Comparison of ENCODE assay signal across 10 mouse cellular contexts in genomic region chr19:42661430-42662164, GRCm38 (mm10). TPM values are rescaled to one million over a fixed set of nuclear protein-coding genes. Genes with fewer than 3 reads are reported as not detected.
DNase-seq lines count a peak whose midpoint lies in the region; ATAC-seq and TF ChIP-seq lines count a peak whose summit lies in the region.
"Had no signal": no experiment of that assay in that cellular context is flagged by ENCODE, and none has a peak within 500 bp of the region (broad histone marks: within the 10 kb centered on the region; RNA-seq: fewer than 3 reads in every experiment).

No protein-coding gene starts in this region.

- H3K36me3 ChIP-seq in limb, embryonic 10.5 days = no peaks in the 10 kb centered on the region

- no peak overlapping the region for H3K4me3 ChIP-seq in layer of hippocampus, adult 2 months
- no peak overlapping the region for H3K4me3 ChIP-seq in bone marrow, adult 2 months (replicated peaks; ENCODE audit: control insufficient read depth, low read depth, low read length)
- H3K4me3 ChIP-seq in limb, embryonic 10.5 days = no peak overlapping the region

- peaks cover 15% of the 10 kb centered on the region for H3K27me3 ChIP-seq in limb, embryonic 10.5 days (ENCODE audit: low read depth, poor library complexity, severe bottlenecking)

- 20% methylated on average over 9 of the region's 9 CpGs for WGBS in bone marrow, adult 2 months
- 83% methylated on average over 9 of the region's 9 CpGs for WGBS in limb, embryonic 10.5 days

- H3K27ac ChIP-seq in layer of hippocampus, adult 2 months = no peak overlapping the region
- H3K27ac ChIP-seq in bone marrow, adult 2 months (ENCODE audit: control insufficient read depth, insufficient read depth, low read depth, low read length, poor library complexity) = no peak overlapping the region
- H3K27ac ChIP-seq in limb, embryonic 10.5 days = no peak overlapping the region; the same call in 1 of the 2 replicates

- no peak for TF ChIP-seq POLR2A in bone marrow, adult 2 months (IDR thresholded peaks at IDR 0.05; ENCODE audit: borderline replicate concordance, control insufficient read depth, low read depth, low read length)

- TF ChIP-seq CTCF in layer of hippocampus, adult 2 months (conservative IDR thresholded peaks at IDR 0.05) = peak; percentile 74
- peak; percentile 8; the same call in 1 of the 2 replicates for TF ChIP-seq CTCF in bone marrow, adult 2 months (IDR thresholded peaks at IDR 0.05; ENCODE audit: control insufficient read depth, insufficient read depth, low read length)

- no peaks in the 10 kb centered on the region for H3K4me1 ChIP-seq in bone marrow, adult 2 months (ENCODE audit: control insufficient read depth, insufficient read depth, low read length)
- peaks cover 11% of the 10 kb centered on the region for H3K4me1 ChIP-seq in limb, embryonic 10.5 days

- ATAC-seq in megakaryocyte, adult 5-6 weeks (ENCODE audit: poor library complexity, severe bottlenecking) = 0 out of 2 replicates have a peak, but pooled peaks have one; percentile 35

- no peak for DNase-seq in layer of hippocampus, adult 2 months (ENCODE audit: low spot score in 2 of 2)
- DNase-seq in layer of hippocampus, adult 11-12 months (ENCODE audit: low spot score) = no peak
- DNase-seq in heart, postnatal 4 days = peak; percentile 25
- DNase-seq in limb, embryonic 10.5 days (ENCODE audit: low spot score) = no peak
- DNase-seq in layer of hippocampus, postnatal 36 days = no peak
- no peak for DNase-seq in gastrocnemius, postnatal 4 days (ENCODE audit: low spot score in 2 of 2)
- DNase-seq: cerebellum, adult 8-10 months; gastrocnemius, postnatal 36 days had no signal

- no peaks in the 10 kb centered on the region for H3K9me3 ChIP-seq in limb, embryonic 10.5 days (replicated peaks)

RNA-seq across cellular contexts. Expression of gene Loxl4, which starts 49.0 kb away (rescaled TPM):
- under 1 TPM; 0.26 to 0.32 TPM for total RNA-seq in layer of hippocampus, adult 2 months (2021)
- not detected in 2 replicates for polyA plus RNA-seq in bone marrow, adult 2 months (2011; ENCODE audit: insufficient read depth, insufficient read length, low replicate concordance, missing spikeins)
- total RNA-seq in heart, postnatal 4 days (2021) = 1 to 10 TPM; 1.9 TPM
- not detected in 2 replicates for total RNA-seq in megakaryocyte, adult 5-6 weeks (2015)
- not detected in 2 replicates for total RNA-seq in megakaryocyte, adult 5-6 weeks (2017)
- 0.11 and 0.19 TPM in 2 replicates for polyA plus RNA-seq in limb, embryonic 10.5 days (2016; fragmentation: Nextera tagmentation; extraction: Ambion mirVana)
- under 1 TPM; 0.15 to 0.35 TPM for total RNA-seq in layer of hippocampus, postnatal 36 days (2021)
- total RNA-seq in gastrocnemius, postnatal 4 days (2021) = 1 to 10 TPM; 1.5 to 2.4 TPM
